Mouse (Mus musculus): ENCODE data around the gene Coro2b.
"Not testable (repeated sequence)": the region's sequence is repeated elsewhere in the genome, so short reads cannot be mapped to it uniquely, and the experiment has no call there.

Coro2b gene

GRCm38 (mm10) chr9:62471541-62472189 lies 65.2 kb downstream of the Coro2b start:
- no peak for DNase-seq (ENCODE audit: low spot score in 2 of 2)

- DNase-seq (ENCODE audit: low spot score in 2 of 2) = no peak
These were observed 65.8 kb downstream of the Coro2b start for GRCm38 (mm10) chr9:62471041-62471440.

GRCm38 (mm10) chr9:62470398-62470797 lies 66.4 kb downstream of the Coro2b start:
- DNase-seq (ENCODE audit: low spot score in 2 of 2) = peak; percentile 27 to 56

- no peak for DNase-seq (ENCODE audit: low spot score in 2 of 2)
These were observed 67.1 kb downstream of the Coro2b start for GRCm38 (mm10) chr9:62469696-62470095.

- DNase-seq (ENCODE audit: low spot score in 2 of 2) = no peak
These were observed 67.7 kb downstream of the Coro2b start for GRCm38 (mm10) chr9:62469143-62469542.

GRCm38 (mm10) chr9:62467413-62467784 lies 69.4 kb downstream of the Coro2b start:
- no peak for DNase-seq (ENCODE audit: low spot score in 2 of 2)

GRCm38 (mm10) chr9:62466742-62467412 lies 70.0 kb downstream of the Coro2b start:
- no peak for DNase-seq (ENCODE audit: low spot score in 2 of 2)

GRCm38 (mm10) chr9:62466053-62466452 lies 70.8 kb downstream of the Coro2b start:
- no peak for DNase-seq (ENCODE audit: low spot score in 2 of 2)

- no peak for DNase-seq (ENCODE audit: low spot score in 2 of 2)
These were observed 72.1 kb downstream of the Coro2b start for GRCm38 (mm10) chr9:62464727-62465126.

- no peak for DNase-seq (ENCODE audit: low spot score in 2 of 2)
These were observed 75.1 kb downstream of the Coro2b start for GRCm38 (mm10) chr9:62461766-62462165.

GRCm38 (mm10) chr9:62461095-62461494 lies 75.7 kb downstream of the Coro2b start:
- no peak for DNase-seq (ENCODE audit: low spot score in 2 of 2)

- DNase-seq (ENCODE audit: low spot score in 2 of 2) = no peak
These were observed 76.8 kb downstream of the Coro2b start for GRCm38 (mm10) chr9:62460086-62460485.

GRCm38 (mm10) chr9:62458457-62458856 lies 78.4 kb downstream of the Coro2b start:
- DNase-seq (ENCODE audit: low spot score in 2 of 2) = no peak

- no peak for DNase-seq (ENCODE audit: low spot score in 2 of 2)
These were observed 80.8 kb downstream of the Coro2b start for GRCm38 (mm10) chr9:62456015-62456414.

- DNase-seq (ENCODE audit: low spot score in 2 of 2) = peak; percentile 8 to 9
These were observed 81.5 kb downstream of the Coro2b start for GRCm38 (mm10) chr9:62455210-62455969.

GRCm38 (mm10) chr9:62452373-62452993 lies 84.4 kb downstream of the Coro2b start:
- no peak for DNase-seq (ENCODE audit: low spot score in 2 of 2)

GRCm38 (mm10) chr9:62451585-62452372 lies 85.1 kb downstream of the Coro2b start:
- DNase-seq (ENCODE audit: low spot score in 2 of 2) = no peak

GRCm38 (mm10) chr9:62450862-62451261 lies 86.0 kb downstream of the Coro2b start:
- DNase-seq (ENCODE audit: low spot score in 2 of 2) = no peak

GRCm38 (mm10) chr9:62450355-62450754 lies 86.5 kb downstream of the Coro2b start:
- DNase-seq (ENCODE audit: low spot score in 2 of 2) = no peak

- DNase-seq (ENCODE audit: low spot score in 2 of 2) = not testable (repeated sequence)
These were observed 89.5 kb downstream of the Coro2b start for GRCm38 (mm10) chr9:62447337-62447736.

GRCm38 (mm10) chr9:62438755-62439101 lies 98.1 kb downstream of the Coro2b start:
- DNase-seq (ENCODE audit: low spot score in 2 of 2) = no peak
